Mouse (Mus musculus) left cerebral cortex, postnatal 36 days (tissue): ENCODE results near the gene Rgs7bp. TPM values are rescaled to one million over a fixed set of nuclear protein-coding genes. Genes with fewer than 3 reads are reported as not detected.

Experiments used
- total RNA-seq, 2 experiments: library from RNA; stranded (reverse); gene quantifications; 2 replicates each; pipeline ENCODE4 v1.2.3; 2021

Rgs7bp gene
- total RNA-seq, 2 experiments from 2014 or later = 162 to 169 TPM

Other genes starting within 250 kb of the Rgs7bp start
- gene Cwc27, start 237.8 kb downstream of the Rgs7bp start, total RNA-seq = 10 to 100 TPM; 17.3 to 24.1 TPM
- 1 to 10 TPM; 1.2 to 1.8 TPM for gene Shisal2b, start 191.0 kb downstream of the Rgs7bp start, total RNA-seq
- not detected for gene 4933425L06Rik, start 27.2 kb upstream of the Rgs7bp start, total RNA-seq
- gene Rnf180, start 239.9 kb upstream of the Rgs7bp start, total RNA-seq = 10 to 100 TPM; 18.6 to 19.3 TPM